Mouse (Mus musculus) intestine, embryonic 15.5 days (tissue): Measurements from ENCODE around the gene Ndrg2. TPM values are rescaled to one million over a fixed set of nuclear protein-coding genes. Genes with fewer than 3 reads are reported as not detected.
"Not testable (repeated sequence)": the region's sequence is repeated elsewhere in the genome, so short reads cannot be mapped to it uniquely, and the experiment has no call there.

Experiments
- ATAC-seq: fragments of 200-750 bp; cut with Nextera tagmentation; 2 replicates; pipeline ENCODE4 v1.8.0; 2017; ENCODE audit warnings: moderate TSS enrichment, moderate library complexity
- H3K27ac ChIP-seq: fragments of 300-500 bp; sonication (generic); 2 replicates; pipeline ENCODE4 v1.5.1; 2015; ENCODE audit warnings: mild to moderate bottlenecking, inconsistent platforms
- H3K27me3 ChIP-seq: fragments of 300-500 bp; sonication (generic); replicated peaks from 2 replicates; pipeline ENCODE4 v1.6.1; 2015; ENCODE audit warnings: inconsistent platforms
- H3K36me3 ChIP-seq: fragments of 300-500 bp; sonication (generic); 2 replicates; pipeline ENCODE4 v1.6.1; 2015; ENCODE audit warnings: inconsistent platforms
- H3K4me1 ChIP-seq: fragments of 300-500 bp; sonication (generic); replicated peaks from 2 replicates; pipeline ENCODE4 v1.6.1; 2015; ENCODE audit warnings: inconsistent platforms
- H3K4me2 ChIP-seq: fragments of 300-500 bp; sonication (generic); replicated peaks from 2 replicates; pipeline ENCODE4 v1.6.1; 2015; ENCODE audit warnings: mild to moderate bottlenecking, inconsistent platforms
- H3K4me3 ChIP-seq: fragments of 300-500 bp; sonication (generic); replicated peaks from 2 replicates; pipeline ENCODE4 v1.5.1; 2015; ENCODE audit warnings: inconsistent platforms
- H3K9ac ChIP-seq: fragments of 300-500 bp; sonication (generic); 2 replicates; pipeline ENCODE4 v1.6.1; 2015; ENCODE audit warnings: inconsistent platforms
- H3K9me3 ChIP-seq: fragments of 300-500 bp; sonication (generic); 2 replicates; pipeline ENCODE4 v1.6.1; 2016; ENCODE audit warnings: inconsistent platforms
- WGBS: fragments of 180-500 bp; shearing (Covaris S2); methylation state at CpG from one replicate; pipeline ENCODE4 v1.1.7; 2015; 5-methylcytosine and 5-hydroxymethylcytosine counted together
- polyA plus RNA-seq: library from polyadenylated mRNA; unstranded; fragments of >200 nt; fragmentation: Nextera tagmentation; extraction: Ambion mirVana; gene quantifications from 2 replicates; pipeline ENCODE4 v1.2.1, GENCODE M21; 2015

Ndrg2 gene
- polyA plus RNA-seq, 1 experiment from 2014 or later: 52.2 TPM

DNA sequence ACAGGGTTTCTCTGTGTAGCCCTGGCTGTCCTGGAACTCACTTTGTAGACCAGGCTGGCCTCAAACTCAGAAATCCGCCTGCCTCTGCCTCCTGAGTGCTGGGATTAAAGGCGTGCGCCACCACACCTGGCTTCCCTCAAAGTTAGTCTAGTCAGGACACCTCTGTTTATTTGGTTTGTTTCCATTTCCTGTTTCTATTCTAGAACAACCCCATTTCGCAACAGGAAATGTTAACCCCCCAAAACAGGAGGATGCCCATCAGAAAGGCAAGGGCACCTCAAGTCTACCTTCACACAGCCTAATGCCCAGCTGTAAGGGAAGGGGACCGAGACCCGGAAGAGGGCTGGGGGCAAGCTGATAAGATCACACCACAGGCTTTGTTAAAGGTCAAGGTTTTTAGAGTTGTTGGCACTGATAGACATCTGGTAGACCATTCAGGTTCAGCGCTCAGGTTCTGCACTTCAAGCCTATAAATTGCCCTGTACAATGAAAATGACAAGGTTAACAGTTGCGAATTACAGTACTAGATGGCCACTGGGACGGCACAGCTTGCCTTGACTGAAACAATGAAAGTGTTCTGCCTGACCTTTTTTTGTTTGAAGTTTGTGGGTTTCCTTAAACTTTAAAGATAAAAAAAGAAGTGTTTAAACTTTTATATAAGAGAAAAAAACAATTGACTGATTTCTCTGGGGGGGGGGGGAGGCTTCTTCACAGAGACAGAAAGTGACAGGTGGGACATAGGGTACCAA is 21.6 kb downstream of the Ndrg2 start, which contains the start of gene Slc39a2:
Slc39a2 (plus strand) TSS at position 699 of the 749 bp plus-strand sequence.
- WGBS: 87% methylated on average over 9 of the region's 9 CpGs
- H3K4me2 ChIP-seq: no peak within 1 kb of the TSS
- no peaks in the 10 kb centered on the region for H3K9me3 ChIP-seq
- no peak within 1 kb of the TSS for H3K9ac ChIP-seq
- H3K36me3 ChIP-seq: peaks cover 31% of the 10 kb centered on the region
- no peaks in the 10 kb centered on the region for H3K4me1 ChIP-seq
- H3K4me3 ChIP-seq: no peak within 1 kb of the TSS
- ATAC-seq: no peak
- no peak within 1 kb of the TSS for H3K27ac ChIP-seq
- no peaks in the 10 kb centered on the region for H3K27me3 ChIP-seq

DNA sequence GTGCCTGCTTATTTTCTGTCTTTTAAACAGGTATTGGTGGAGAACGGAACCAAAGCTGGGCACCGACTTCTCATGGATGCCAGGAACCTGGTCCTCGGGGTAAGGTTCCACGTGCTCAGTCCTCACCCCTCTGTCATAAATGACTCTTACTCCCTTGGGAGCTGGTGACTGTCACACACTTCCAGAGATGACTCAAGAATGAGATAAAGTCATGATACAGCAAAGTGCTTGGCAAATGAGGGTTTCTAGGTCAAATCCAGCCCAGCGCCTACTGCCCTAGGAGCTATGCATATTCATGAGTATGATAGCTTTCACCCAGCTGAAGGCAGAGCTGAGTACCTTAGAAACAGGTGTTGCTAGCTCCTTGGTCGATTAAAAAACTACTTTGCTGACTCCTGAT is 24.1 kb downstream of the Ndrg2 start:
- ATAC-seq: no peak

DNA sequence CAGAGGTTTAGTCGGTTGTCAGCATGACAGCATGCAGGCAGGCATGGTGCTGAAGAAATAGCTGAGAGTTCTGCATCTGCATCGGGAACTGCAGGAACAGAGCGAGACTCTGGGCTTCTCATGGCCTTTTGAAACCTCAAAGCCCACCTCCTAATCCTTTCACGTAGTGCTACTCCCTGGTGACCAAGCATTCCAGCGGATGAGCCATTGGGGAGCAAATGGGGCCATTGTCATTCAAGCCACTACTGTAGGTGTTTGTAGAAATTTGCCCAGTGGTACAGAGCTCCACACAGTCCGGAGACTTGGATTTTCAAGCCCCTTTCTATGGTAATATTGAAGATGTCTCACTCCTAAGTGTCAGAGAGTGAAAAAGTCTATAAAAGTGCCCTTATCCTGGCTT is 27.9 kb downstream of the Ndrg2 start:
- no peak for ATAC-seq
- Histone ChIP-seq H3K4me3 (peak overlapping the region; percentile 74; the same call in 1 of the 2 replicates), H3K9me3 (no peaks in the 10 kb centered on the region), H3K27me3 (no peaks in the 10 kb centered on the region), H3K9ac (no peak overlapping the region), H3K4me2 (peak overlapping the region; percentile 83), H3K4me1 (peaks cover 5% of the 10 kb centered on the region), H3K27ac (no peak overlapping the region), H3K36me3 (peaks cover 22% of the 10 kb centered on the region)
- WGBS: 68% methylated on average over 6 of the region's 6 CpGs

More for the DNA sequence above, 24.1 kb downstream of the Ndrg2 start:
- Histone ChIP-seq H3K27ac (no peak overlapping the region), H3K4me3 (no peak overlapping the region), H3K36me3 (peaks cover 34% of the 10 kb centered on the region), H3K4me2 (no peak overlapping the region), H3K9ac (no peak overlapping the region), H3K4me1 (peaks cover 5% of the 10 kb centered on the region), H3K9me3 (no peaks in the 10 kb centered on the region), H3K27me3 (no peaks in the 10 kb centered on the region)
- WGBS: 88% methylated on average over 6 of the region's 6 CpGs

DNA sequence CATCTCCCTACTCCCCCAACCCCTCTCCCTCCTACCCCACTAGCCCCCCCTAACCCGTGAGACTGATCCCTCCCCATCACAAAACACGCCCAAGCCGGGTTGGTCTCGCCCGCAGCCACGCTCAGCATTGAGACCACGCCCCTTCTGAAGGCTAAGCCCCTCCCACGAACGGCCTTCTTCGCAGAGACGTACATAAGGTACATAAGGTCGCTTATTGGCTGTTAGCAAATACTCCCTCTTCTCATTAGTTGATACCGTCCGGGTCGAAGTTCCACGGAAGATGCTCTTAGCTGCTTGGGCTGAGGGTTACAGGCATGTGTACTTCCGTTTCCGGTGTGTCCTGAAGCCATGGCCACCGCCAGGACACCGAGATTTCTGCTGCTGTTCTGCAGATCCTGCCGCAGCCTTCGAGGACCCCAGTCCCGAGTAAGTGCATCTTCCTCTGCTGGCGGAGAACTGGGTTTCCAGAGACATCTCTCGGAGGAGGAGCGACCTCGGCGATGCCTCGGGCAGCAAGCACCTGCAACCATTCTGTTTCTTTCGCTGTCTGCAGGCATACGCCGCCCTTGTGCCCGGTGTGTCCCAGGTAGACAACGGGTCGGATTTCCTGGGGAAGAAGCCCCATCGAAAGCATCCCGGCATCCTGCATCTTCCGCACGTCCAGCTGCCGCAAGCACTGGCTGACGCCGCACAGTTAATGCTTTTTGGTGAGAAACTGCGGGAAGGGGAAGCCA is 29.2 kb downstream of the Ndrg2 start, which contains the start of gene Mettl17:
Mettl17 (plus strand) TSS at position 245 of the 734 bp plus-strand sequence.
- peak; percentile 97 for ATAC-seq
- peak within 1 kb of the TSS; percentile 80 for H3K9ac ChIP-seq
- under 1% methylated on average over 43 of the region's 43 CpGs for WGBS
- H3K4me2 ChIP-seq: peak within 1 kb of the TSS; percentile 83
- peaks cover 12% of the 10 kb centered on the region for H3K36me3 ChIP-seq
- H3K27me3 ChIP-seq: no peaks in the 10 kb centered on the region
- H3K9me3 ChIP-seq: no peaks in the 10 kb centered on the region
- H3K4me3 ChIP-seq: peak within 1 kb of the TSS; percentile 74
- H3K27ac ChIP-seq: peak within 1 kb of the TSS; percentile 86
- peaks cover 5% of the 10 kb centered on the region for H3K4me1 ChIP-seq

DNA sequence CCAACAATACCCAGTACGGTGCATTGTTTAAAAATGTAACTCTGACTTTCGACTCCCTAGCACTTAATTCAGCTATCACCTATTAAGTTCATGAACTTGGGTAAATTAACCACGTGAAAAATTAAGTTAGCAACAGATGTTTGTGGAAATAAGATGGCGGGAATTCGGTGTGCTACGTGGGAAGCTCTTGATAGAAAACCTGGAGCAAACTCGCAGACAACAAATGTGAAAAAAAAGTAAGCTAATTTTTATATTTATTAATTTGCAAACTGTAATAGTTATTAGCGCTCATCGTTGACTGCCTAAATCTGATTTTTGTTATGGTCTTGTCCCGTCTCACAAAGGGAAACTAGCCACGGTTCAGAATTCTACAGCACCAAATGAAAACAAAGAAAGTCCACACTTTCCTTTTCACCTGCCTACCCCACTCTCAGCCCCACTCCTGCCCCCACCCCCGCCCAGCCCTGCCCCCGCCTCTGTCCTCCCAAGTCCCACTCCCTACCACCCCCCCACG is 29.9 kb downstream of the Ndrg2 start:
- ATAC-seq: peak; percentile 55
- Histone ChIP-seq H3K36me3 (peaks cover 5% of the 10 kb centered on the region), H3K4me2 (peak overlapping the region; percentile 83), H3K27ac (peak overlapping the region; percentile 76), H3K9me3 (no peaks in the 10 kb centered on the region), H3K4me1 (peaks cover 5% of the 10 kb centered on the region), H3K9ac (peak overlapping the region; percentile 32; the same call in 1 of the 2 replicates), H3K4me3 (peak overlapping the region; percentile 74), H3K27me3 (no peaks in the 10 kb centered on the region)
- 1% methylated on average over 14 of the region's 14 CpGs for WGBS

DNA sequence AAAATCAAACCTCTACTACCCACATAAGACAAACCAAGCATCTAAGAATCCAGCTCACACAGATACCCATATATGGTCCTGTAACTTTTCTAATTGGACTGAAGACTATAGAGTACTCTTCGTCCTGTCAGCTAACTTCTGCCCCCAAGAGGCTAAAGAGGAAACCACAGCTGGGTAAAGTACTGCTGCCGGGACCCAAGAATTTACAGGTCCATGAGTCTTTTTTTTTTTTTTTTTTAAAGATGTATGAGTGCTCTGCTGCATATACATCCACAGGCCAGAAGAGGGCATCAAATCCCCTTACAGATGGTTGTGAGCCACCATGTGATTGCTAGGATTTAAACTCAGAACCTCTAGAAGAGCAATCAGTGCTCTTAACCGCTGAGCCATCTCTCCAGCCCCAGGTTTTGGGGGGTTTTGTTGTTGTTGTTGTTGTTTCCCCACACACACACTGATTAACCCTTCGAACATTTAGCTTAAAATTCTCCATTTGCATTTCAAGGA is 30.4 kb downstream of the Ndrg2 start:
- Histone ChIP-seq H3K36me3 (peaks cover 3% of the 10 kb centered on the region; the same call in 1 of the 2 replicates), H3K9me3 (no peaks in the 10 kb centered on the region), H3K4me2 (peak overlapping the region; percentile 83), H3K4me3 (peak overlapping the region; percentile 74), H3K9ac (0 out of 2 replicates have a peak overlapping the region, but pooled peaks have one; percentile 32), H3K27me3 (no peaks in the 10 kb centered on the region), H3K4me1 (peaks cover 5% of the 10 kb centered on the region), H3K27ac (peak overlapping the region; percentile 76)
- ATAC-seq: peak; percentile 52
- WGBS: 3% methylated on average over 4 of the region's 4 CpGs

DNA sequence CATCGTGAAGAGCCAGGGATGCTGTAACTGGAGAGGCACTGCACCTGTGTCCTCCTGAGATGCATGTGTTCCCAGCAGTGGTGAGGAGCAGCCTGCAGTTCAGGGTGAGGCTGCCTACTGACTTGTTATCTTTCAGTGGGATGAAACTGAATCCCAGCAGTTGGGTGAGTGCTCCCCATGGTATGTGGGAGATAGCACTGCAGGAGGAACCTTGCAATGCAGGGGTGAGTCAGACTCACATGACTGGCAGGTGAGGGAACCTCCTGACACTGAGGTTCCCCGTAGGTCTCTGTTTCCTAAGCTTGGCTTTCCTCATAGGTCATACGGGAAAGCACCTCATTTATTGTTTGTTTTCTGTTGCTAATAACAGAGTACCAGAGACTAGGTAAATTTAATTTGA is 36.4 kb downstream of the Ndrg2 start:
- 73% methylated on average over 3 of the region's 3 CpGs for WGBS
- H3K4me1 ChIP-seq: no peaks in the 10 kb centered on the region
- H3K9ac ChIP-seq: no peak overlapping the region
- H3K36me3 ChIP-seq: no peaks in the 10 kb centered on the region
- H3K27ac ChIP-seq: no peak overlapping the region
- ATAC-seq: peak; percentile 58
- no peak overlapping the region for H3K4me2 ChIP-seq
- H3K9me3 ChIP-seq: no peaks in the 10 kb centered on the region
- H3K4me3 ChIP-seq: no peak overlapping the region
- H3K27me3 ChIP-seq: no peaks in the 10 kb centered on the region

DNA sequence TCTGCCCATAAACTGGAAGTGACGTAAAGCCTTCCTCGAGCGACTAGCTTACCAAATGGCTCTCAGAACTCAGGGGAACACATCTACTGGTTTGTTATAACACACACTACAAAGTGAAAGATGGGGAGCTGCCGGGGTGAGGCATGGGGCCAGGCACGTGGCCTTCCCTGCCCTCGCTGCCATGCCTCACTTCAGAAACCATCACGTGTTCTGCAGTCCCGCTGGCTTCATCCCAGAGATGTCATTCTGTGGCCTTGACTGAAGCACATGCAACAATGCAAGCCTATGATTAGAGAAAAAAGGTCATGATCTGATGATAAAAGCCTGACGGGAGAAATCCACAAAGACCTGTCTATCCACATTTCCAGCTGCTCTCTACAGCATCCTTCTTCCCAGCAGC is 42.2 kb downstream of the Ndrg2 start:
- Histone ChIP-seq H3K4me1 (no peaks in the 10 kb centered on the region), H3K4me3 (no peak overlapping the region), H3K4me2 (no peak overlapping the region), H3K27ac (no peak overlapping the region), H3K9me3 (no peaks in the 10 kb centered on the region), H3K36me3 (no peaks in the 10 kb centered on the region), H3K27me3 (no peaks in the 10 kb centered on the region), H3K9ac (no peak overlapping the region)
- WGBS: 77% methylated on average over 9 of the region's 9 CpGs
- ATAC-seq: no peak

DNA sequence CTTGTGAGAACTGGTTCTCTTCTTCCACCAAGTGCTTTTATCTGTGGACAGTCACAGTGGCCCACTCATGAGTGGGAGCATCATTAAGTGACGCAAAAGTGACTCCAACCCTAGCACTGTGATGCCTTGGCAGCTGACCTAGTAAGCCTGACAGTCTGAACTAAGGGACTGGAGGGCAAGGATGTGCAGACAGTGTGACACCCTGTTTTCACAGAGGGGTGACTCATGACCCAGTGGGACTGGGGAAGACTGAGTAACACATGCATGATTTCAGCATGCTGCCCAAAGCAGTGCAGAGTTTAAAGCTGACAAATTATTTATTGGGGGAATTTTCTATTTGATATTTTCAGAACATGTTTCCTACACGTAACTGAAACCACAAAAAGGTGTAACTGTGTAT is 43.2 kb downstream of the Ndrg2 start:
- WGBS: 76% methylated on average over 2 of the region's 2 CpGs
- Histone ChIP-seq H3K9ac (no peak overlapping the region), H3K4me2 (no peak overlapping the region), H3K4me1 (no peaks in the 10 kb centered on the region), H3K4me3 (no peak overlapping the region), H3K9me3 (no peaks in the 10 kb centered on the region), H3K27ac (no peak overlapping the region), H3K36me3 (no peaks in the 10 kb centered on the region), H3K27me3 (no peaks in the 10 kb centered on the region)
- ATAC-seq: no peak

DNA sequence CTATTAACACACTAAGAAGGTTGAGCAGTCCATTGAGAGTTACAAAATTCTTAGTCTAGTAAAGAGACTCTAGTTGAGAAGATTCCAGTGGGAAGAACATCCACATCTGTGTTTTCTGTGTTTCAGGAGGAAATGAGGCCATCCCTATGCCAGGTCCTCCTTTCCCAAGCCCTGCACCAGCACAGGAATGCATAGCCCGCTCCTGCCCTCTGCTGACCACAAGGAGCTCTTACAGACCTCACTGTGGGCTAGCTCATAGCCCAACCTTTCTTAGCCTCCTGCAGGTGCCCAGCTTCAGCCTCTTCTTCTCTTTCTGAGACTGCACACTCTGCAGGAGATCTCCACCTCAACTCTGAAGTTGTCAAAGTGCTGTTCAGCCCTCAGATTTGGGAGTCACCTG is 50.4 kb downstream of the Ndrg2 start:
- 8% methylated on average over 1 of the region's 1 CpGs for WGBS
- not testable (repeated sequence) for H3K4me3 ChIP-seq, H3K4me1 ChIP-seq, H3K27me3 ChIP-seq, H3K9me3 ChIP-seq, H3K9ac ChIP-seq, ATAC-seq, H3K36me3 ChIP-seq, H3K27ac ChIP-seq, H3K4me2 ChIP-seq

DNA sequence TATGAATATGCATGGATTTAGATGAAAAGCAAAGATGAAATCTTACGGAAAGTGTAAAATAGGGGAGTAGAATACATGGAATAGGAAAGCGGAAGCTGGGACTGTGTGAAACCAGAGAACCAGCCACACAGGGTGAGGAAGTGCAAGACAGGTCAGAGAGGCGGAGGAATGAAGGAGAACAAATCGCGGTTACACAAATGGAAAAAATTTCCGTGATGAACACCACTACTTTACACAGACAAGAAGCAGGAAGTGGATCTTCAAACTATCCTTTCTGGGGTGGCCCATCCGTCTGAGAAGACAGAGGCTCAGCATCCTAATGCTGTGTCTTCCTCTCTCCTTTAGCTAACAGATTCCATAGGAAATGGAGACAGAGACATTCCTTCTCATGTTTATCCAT is 58.7 kb downstream of the Ndrg2 start:
- H3K27ac ChIP-seq, H3K9ac ChIP-seq, H3K9me3 ChIP-seq, H3K36me3 ChIP-seq, H3K4me1 ChIP-seq, H3K4me3 ChIP-seq, ATAC-seq, H3K27me3 ChIP-seq, H3K4me2 ChIP-seq: not testable (repeated sequence)
- WGBS: 70% methylated on average over 7 of the region's 7 CpGs
